Mouse (Mus musculus) embryonic fibroblast, embryonic 13.5 days (primary cell): ENCODE data around the gene Slc44a1. TPM values are rescaled to one million over a fixed set of nuclear protein-coding genes. Genes with fewer than 3 reads are reported as not detected.

ENCODE experiments used
- H3K27ac ChIP-seq: 2 replicates; pipeline ENCODE4 v1.5.1; 2012; ENCODE audit warnings: low read length, control low read depth, inconsistent platforms; ENCODE audit not compliant: insufficient read depth
- H3K4me1 ChIP-seq: 2 replicates; pipeline ENCODE4 v1.6.1; 2011; ENCODE audit warnings: low read length; ENCODE audit not compliant: control insufficient read depth, insufficient read depth
- H3K4me3 ChIP-seq: 2 replicates; pipeline ENCODE4 v1.5.1; 2011; ENCODE audit warnings: mild to moderate bottlenecking, control low read depth, low read length; ENCODE audit not compliant: insufficient read depth
- CTCF ChIP-seq: IDR thresholded peaks from 2 replicates; pipeline ENCODE4 v1.5.1; 2011; ENCODE audit warnings: mild to moderate bottlenecking, control low read depth, low read length, moderate library complexity, borderline replicate concordance; ENCODE audit not compliant: insufficient read depth
- POLR2A ChIP-seq: IDR thresholded peaks from 2 replicates; pipeline ENCODE4 v1.6.1; 2011; ENCODE audit warnings: low read depth, mild to moderate bottlenecking, control low read depth, low read length, moderate library complexity
- polyA plus RNA-seq: library from polyadenylated mRNA; stranded (reverse); fragments of >200 nt; gene quantifications from 2 replicates; pipeline ENCODE4 v1.2.4, GENCODE M21; 2011; ENCODE audit warnings: low read depth; ENCODE audit not compliant: missing spikeins, insufficient read length

Slc44a1 gene
- polyA plus RNA-seq, 1 experiment: 59.0 TPM

GRCm38 (mm10) chr4:53522655-53523054 lies 82.4 kb downstream of the Slc44a1 start:
- H3K27ac ChIP-seq: no peak overlapping the region
- peaks cover 2% of the 10 kb centered on the region; the same call in 1 of the 2 replicates for H3K4me1 ChIP-seq
- no peak overlapping the region for H3K4me3 ChIP-seq
- TF ChIP-seq POLR2A (no peak), CTCF (no peak)

GRCm38 (mm10) chr4:53525503-53525902 lies 85.3 kb downstream of the Slc44a1 start:
- Histone ChIP-seq H3K4me3 (no peak overlapping the region), H3K27ac (no peak overlapping the region), H3K4me1 (peaks cover 2% of the 10 kb centered on the region; the same call in 1 of the 2 replicates)
- TF ChIP-seq CTCF (no peak), POLR2A (no peak)

- no peak overlapping the region for H3K4me3 ChIP-seq
- TF ChIP-seq CTCF: no peak
- TF ChIP-seq POLR2A: no peak
- H3K4me1 ChIP-seq: peaks cover 2% of the 10 kb centered on the region; the same call in 1 of the 2 replicates
- H3K27ac ChIP-seq: no peak overlapping the region
These were observed 85.8 kb downstream of the Slc44a1 start for GRCm38 (mm10) chr4:53525994-53526393.

- no peak overlapping the region for H3K4me3 ChIP-seq
- H3K27ac ChIP-seq: no peak overlapping the region
- H3K4me1 ChIP-seq: peaks cover 2% of the 10 kb centered on the region; the same call in 1 of the 2 replicates
- TF ChIP-seq CTCF (no peak), POLR2A (no peak)
These were observed 86.2 kb downstream of the Slc44a1 start for GRCm38 (mm10) chr4:53526446-53526845.

- Histone ChIP-seq H3K4me3 (no peak overlapping the region), H3K27ac (no peak overlapping the region), H3K4me1 (no peaks in the 10 kb centered on the region)
- no peak for TF ChIP-seq CTCF
- no peak for TF ChIP-seq POLR2A
These were observed 95.6 kb downstream of the Slc44a1 start for GRCm38 (mm10) chr4:53535795-53536194.

- Histone ChIP-seq H3K27ac (no peak overlapping the region), H3K4me1 (no peaks in the 10 kb centered on the region), H3K4me3 (no peak overlapping the region)
- TF ChIP-seq CTCF (no peak), POLR2A (no peak)
These were observed 96.9 kb downstream of the Slc44a1 start for GRCm38 (mm10) chr4:53537101-53537500.

- no peak for TF ChIP-seq CTCF
- TF ChIP-seq POLR2A: no peak
- Histone ChIP-seq H3K27ac (no peak overlapping the region), H3K4me3 (no peak overlapping the region), H3K4me1 (no peaks in the 10 kb centered on the region)
These were observed 97.3 kb downstream of the Slc44a1 start for GRCm38 (mm10) chr4:53537539-53537938.

- H3K4me1 ChIP-seq: no peaks in the 10 kb centered on the region
- TF ChIP-seq CTCF (no peak), POLR2A (no peak)
- H3K27ac ChIP-seq: no peak overlapping the region
- no peak overlapping the region for H3K4me3 ChIP-seq
These were observed 98.4 kb downstream of the Slc44a1 start for GRCm38 (mm10) chr4:53538600-53538999.

- Histone ChIP-seq H3K4me3 (no peak overlapping the region), H3K4me1 (no peaks in the 10 kb centered on the region), H3K27ac (no peak overlapping the region)
- TF ChIP-seq CTCF: no peak
- TF ChIP-seq POLR2A: no peak
These were observed 99.7 kb downstream of the Slc44a1 start for GRCm38 (mm10) chr4:53539929-53540328.

- H3K4me1 ChIP-seq: no peaks in the 10 kb centered on the region
- no peak overlapping the region for H3K4me3 ChIP-seq
- no peak overlapping the region for H3K27ac ChIP-seq
- no peak for TF ChIP-seq CTCF
- TF ChIP-seq POLR2A: no peak
These were observed 103.2 kb downstream of the Slc44a1 start for GRCm38 (mm10) chr4:53543421-53543820.

GRCm38 (mm10) chr4:53544889-53545288 lies 104.7 kb downstream of the Slc44a1 start:
- Histone ChIP-seq H3K4me1 (no peaks in the 10 kb centered on the region), H3K27ac (no peak overlapping the region)
- TF ChIP-seq POLR2A: no peak
- TF ChIP-seq CTCF: no peak

More at GRCm38 (mm10) chr4:53544889-53545288, 104.7 kb downstream of the Slc44a1 start:
- H3K4me3 ChIP-seq: no peak overlapping the region
